Mouse (Mus musculus) G1E (cell line): ENCODE data around the gene P2ry2. TPM values are rescaled to one million over a fixed set of nuclear protein-coding genes. Genes with fewer than 3 reads are reported as not detected.

Experiments used
- ATAC-seq: 2 replicates; pipeline ENCODE4 v1.8.0; 2016; ENCODE audit warnings: mild to moderate bottlenecking; ENCODE audit not compliant: insufficient number of reproducible peaks, poor library complexity, low FRiP score, severe bottlenecking; ENCODE audit errors: extremely low read depth
- DNase-seq: peaks from one replicate; pipeline ENCODE4 v3.0.0; 2012; ENCODE audit warnings: low spot score
- H3K27me3 ChIP-seq: 2 replicates; pipeline ENCODE4 v1.6.1; 2012; ENCODE audit warnings: mild to moderate bottlenecking, low read length, inconsistent platforms; ENCODE audit not compliant: insufficient read depth
- H3K36me3 ChIP-seq: replicated peaks from 2 replicates; pipeline ENCODE3; 2012; ENCODE audit warnings: mild to moderate bottlenecking, inconsistent platforms
- H3K4me1 ChIP-seq: 2 replicates; pipeline ENCODE4 v1.6.1; 2012; ENCODE audit warnings: low read depth, low read length, inconsistent platforms, mixed read lengths; ENCODE audit not compliant: insufficient read depth
- H3K4me3 ChIP-seq: 2 replicates; pipeline ENCODE4 v1.5.1; 2012; ENCODE audit warnings: low read depth, mild to moderate bottlenecking, inconsistent platforms, low read length, moderate library complexity, mixed read lengths
- H3K9me3 ChIP-seq: replicated peaks from 2 replicates; pipeline ENCODE4 v1.6.1; 2012; ENCODE audit warnings: inconsistent platforms
- CTCF ChIP-seq: IDR thresholded peaks from 2 replicates; pipeline ENCODE4 v1.5.1; 2012; ENCODE audit warnings: low read depth, low read length, inconsistent platforms, mixed read lengths
- GATA1 ChIP-seq: IDR thresholded peaks from 2 replicates; pipeline ENCODE4 v1.6.1; 2012; ENCODE audit warnings: borderline replicate concordance, low read length, inconsistent platforms, mixed read lengths
- GATA2 ChIP-seq: IDR thresholded peaks from 2 replicates; pipeline ENCODE4 v1.6.1; 2012; ENCODE audit warnings: low read depth, low read length, inconsistent platforms, borderline replicate concordance
- POLR2AphosphoS5 ChIP-seq: IDR thresholded peaks from 2 replicates; pipeline ENCODE4 v1.6.1; 2012; ENCODE audit warnings: low read depth, low read length, inconsistent platforms; ENCODE audit not compliant: insufficient replicate concordance
- TAL1 ChIP-seq: conservative IDR thresholded peaks from 2 replicates; pipeline ENCODE4 v1.6.1; 2012; ENCODE audit warnings: low read depth, low read length, inconsistent platforms, mixed read lengths
- polyA plus RNA-seq: library from polyadenylated mRNA; stranded (reverse); fragments of >175 nt; gene quantifications from 2 replicates; pipeline ENCODE4 v1.2.3, GENCODE M21; 2012
- total RNA-seq, 2 experiments: library from RNA; stranded (forward) in 1 of 2; stranded (reverse) in 1 of 2; fragments of 200-1000 nt in 1 of 2; fragments of >200 nt in 1 of 2; fragmentation: Nextera tagmentation in 1 of 2; gene quantifications; 2 replicates each; pipeline ENCODE4 v1.2.3; 2014 to 2017

The P2ry2 gene
- total and polyA plus RNA-seq, 3 experiments: 0.27 TPM; not detected in 2

DNA sequence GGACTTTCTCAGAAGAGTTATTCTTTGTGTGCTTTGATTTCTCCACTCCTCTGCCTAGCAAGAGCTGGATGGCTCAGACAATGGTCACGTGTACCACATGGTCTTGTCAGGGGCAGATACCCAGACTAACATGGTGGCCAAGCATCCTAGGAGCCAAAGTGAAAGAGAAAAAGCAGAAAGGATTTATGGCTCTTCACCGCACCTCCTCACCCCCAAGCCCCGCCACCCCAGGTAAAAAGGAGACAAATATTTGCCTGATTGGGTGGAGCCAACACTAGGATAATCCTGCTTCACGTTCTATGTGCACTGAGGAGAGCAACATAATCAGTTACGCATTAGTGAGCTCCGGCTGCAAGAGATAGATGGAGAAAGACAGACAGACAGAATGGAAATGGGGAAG lies 44.3 kb downstream of the P2ry2 start:
- no peak for DNase-seq
- Histone ChIP-seq H3K27me3 (peaks cover 21% of the 10 kb centered on the region), H3K36me3 (no peaks in the 10 kb centered on the region), H3K4me1 (no peaks in the 10 kb centered on the region), H3K9me3 (no peaks in the 10 kb centered on the region), H3K4me3 (no peak overlapping the region)
- no peak for ATAC-seq
- TF ChIP-seq POLR2AphosphoS5 (no peak), GATA2 (no peak), CTCF (no peak), GATA1 (no peak), TAL1 (no peak)

DNA sequence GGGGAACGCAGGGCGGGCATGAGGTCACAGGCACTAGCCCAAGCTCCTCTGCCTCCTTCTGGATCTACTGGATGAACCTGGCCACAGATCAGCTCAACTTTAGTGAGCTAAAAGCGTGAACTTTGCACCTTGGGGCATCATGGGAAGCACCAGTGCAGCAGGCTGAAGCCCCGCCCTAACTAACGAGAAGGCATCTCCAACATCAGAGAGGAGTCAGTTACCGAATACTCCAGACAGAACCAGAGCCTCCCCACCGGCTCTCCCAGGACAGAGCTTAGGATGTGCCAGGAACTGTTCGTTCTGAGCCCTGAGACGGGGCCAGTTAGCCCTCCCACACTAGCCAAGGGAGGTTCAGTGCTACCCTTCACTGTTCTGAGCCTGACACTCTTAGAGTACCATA lies 44.8 kb downstream of the P2ry2 start:
- TF ChIP-seq TAL1 (no peak), GATA2 (no peak), POLR2AphosphoS5 (no peak), GATA1 (no peak), CTCF (no peak)
- H3K36me3 ChIP-seq: no peaks in the 10 kb centered on the region
- DNase-seq: no peak
- no peak for ATAC-seq
- no peaks in the 10 kb centered on the region for H3K4me1 ChIP-seq
- H3K4me3 ChIP-seq: no peak overlapping the region
- no peaks in the 10 kb centered on the region for H3K9me3 ChIP-seq
- H3K27me3 ChIP-seq: peaks cover 21% of the 10 kb centered on the region; the same call in 1 of the 2 replicates

DNA sequence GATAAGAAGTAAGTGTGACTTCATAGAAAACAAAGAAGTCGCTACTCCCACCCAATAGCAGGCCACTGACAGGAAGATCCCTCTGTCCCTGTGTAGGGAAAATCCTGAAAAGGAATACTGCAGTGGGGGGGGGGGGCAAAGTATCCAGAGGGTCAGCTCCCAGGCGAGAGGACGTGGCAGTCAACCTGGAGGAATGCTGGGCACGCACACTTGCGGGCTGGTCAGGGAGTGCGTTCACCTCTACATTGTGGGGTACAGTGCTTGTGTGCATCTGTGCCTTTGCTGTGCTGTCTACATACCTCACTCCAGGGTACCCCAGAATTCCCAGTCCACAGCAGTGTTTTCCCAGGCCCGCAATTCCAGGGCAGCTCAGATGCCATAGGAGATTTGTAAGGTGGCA lies 46.7 kb downstream of the P2ry2 start:
- no peaks in the 10 kb centered on the region for H3K4me1 ChIP-seq
- H3K4me3 ChIP-seq: no peak overlapping the region
- no peaks in the 10 kb centered on the region for H3K36me3 ChIP-seq
- DNase-seq (no peak), ATAC-seq (no peak)
- H3K9me3 ChIP-seq: no peaks in the 10 kb centered on the region
- TF ChIP-seq TAL1 (no peak), GATA2 (no peak), GATA1 (no peak), CTCF (no peak), POLR2AphosphoS5 (no peak)
- H3K27me3 ChIP-seq: peaks cover 20% of the 10 kb centered on the region; the same call in 1 of the 2 replicates

DNA sequence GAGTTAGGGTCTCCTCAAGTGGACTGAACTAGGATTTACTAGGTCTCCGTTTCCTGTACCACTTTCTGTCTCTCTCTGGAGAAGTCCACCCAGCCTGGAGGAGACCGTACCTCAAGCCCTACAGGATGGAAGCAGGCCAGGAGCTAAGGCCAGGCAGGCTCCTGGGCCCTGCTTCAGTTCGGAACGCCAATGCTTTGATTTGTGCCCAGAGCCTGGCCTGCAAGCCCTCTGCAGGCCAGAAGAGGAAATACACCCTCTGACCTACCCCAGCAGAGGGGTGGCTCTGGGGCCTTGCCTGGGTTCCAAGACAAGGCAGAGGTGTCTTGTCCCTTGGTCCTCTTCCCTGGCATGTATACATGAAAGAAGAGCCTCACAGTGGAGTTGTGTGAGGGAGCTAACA lies 47.6 kb downstream of the P2ry2 start:
- no peaks in the 10 kb centered on the region for H3K9me3 ChIP-seq
- ATAC-seq: no peak
- TF ChIP-seq GATA1 (no peak), CTCF (peak; percentile 83)
- H3K4me1 ChIP-seq: no peaks in the 10 kb centered on the region
- H3K27me3 ChIP-seq: peaks cover 20% of the 10 kb centered on the region; the same call in 1 of the 2 replicates
- no peaks in the 10 kb centered on the region for H3K36me3 ChIP-seq
- peak; percentile 36 for DNase-seq
- H3K4me3 ChIP-seq: no peak overlapping the region

DNA sequence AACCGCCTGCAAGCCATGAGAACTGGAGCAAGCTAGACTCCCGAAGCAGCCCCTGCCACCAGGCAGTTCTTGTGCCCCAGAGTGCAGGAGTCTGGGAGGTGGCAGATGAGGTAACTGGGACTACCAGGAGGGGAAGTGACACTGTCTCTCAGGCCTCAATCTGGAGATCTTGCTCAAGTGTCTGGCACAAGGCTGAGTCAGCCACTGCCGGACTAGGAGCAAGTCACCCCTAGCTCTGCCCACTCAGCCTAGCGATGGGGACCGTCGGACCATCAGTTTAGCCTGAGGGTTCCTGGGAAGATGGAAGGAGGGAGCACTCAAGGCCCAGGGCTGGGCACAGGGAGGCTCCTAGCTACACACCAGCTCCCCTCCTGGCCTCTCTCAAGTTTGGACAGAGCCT lies 48.4 kb downstream of the P2ry2 start:
- ATAC-seq: no peak
- H3K9me3 ChIP-seq: no peaks in the 10 kb centered on the region
- TF ChIP-seq GATA1: no peak
- TF ChIP-seq CTCF: no peak
- TF ChIP-seq POLR2AphosphoS5: no peak
- no peak for TF ChIP-seq GATA2
- H3K4me1 ChIP-seq: no peaks in the 10 kb centered on the region
- no peak for DNase-seq
- H3K36me3 ChIP-seq: no peaks in the 10 kb centered on the region
- no peak overlapping the region for H3K4me3 ChIP-seq
- H3K27me3 ChIP-seq: peaks cover 20% of the 10 kb centered on the region; the same call in 1 of the 2 replicates

DNA sequence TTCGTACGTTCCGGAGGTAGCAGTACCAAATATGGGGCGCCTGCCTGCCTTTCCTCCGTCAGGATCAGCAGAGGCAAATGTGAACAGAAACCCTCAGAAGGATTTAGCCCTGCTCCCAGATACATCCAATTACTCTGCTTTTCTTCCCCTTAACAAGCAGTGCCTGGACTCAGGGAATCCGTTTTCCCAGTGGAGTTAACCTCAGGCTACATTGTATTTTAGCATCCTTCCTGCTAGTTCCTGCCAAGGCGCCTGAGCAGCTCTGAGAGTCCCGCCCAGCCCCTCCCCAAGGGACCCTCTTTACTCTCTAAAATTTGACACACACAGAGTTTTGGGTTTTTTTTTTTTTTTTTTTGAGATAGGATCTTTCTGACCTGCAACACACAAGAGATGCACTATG lies 49.3 kb downstream of the P2ry2 start:
- Histone ChIP-seq H3K27me3 (peaks cover 20% of the 10 kb centered on the region; the same call in 1 of the 2 replicates), H3K4me1 (no peaks in the 10 kb centered on the region), H3K4me3 (no peak overlapping the region), H3K9me3 (peaks cover 2% of the 10 kb centered on the region; the same call in 1 of the 2 replicates), H3K36me3 (no peaks in the 10 kb centered on the region)
- DNase-seq (no peak), ATAC-seq (no peak)
- TF ChIP-seq GATA2 (no peak), CTCF (no peak), GATA1 (no peak), POLR2AphosphoS5 (no peak), TAL1 (no peak)

DNA sequence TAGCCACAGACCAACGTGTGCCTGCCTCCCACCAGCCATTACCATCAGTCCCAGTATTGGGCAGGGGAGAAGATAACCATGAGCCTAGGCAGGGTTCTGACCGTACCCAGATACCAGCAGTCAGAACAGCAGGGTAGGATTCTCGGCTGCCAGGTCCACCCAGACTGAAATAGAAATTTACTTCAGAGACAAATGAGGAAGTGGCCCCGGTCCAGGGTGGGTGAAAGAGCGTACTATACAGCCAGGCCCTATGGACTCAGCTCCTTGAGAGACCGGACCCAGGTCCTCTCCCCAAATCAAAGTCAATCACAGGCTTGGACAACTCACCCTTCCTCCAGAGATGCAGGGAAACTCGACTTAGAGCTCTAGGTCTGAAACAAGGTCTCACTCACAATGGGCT lies 51.5 kb downstream of the P2ry2 start:
- no peaks in the 10 kb centered on the region for H3K4me1 ChIP-seq
- peaks cover 2% of the 10 kb centered on the region; the same call in 1 of the 2 replicates for H3K9me3 ChIP-seq
- no peak for TF ChIP-seq TAL1
- no peaks in the 10 kb centered on the region for H3K36me3 ChIP-seq
- no peak overlapping the region for H3K4me3 ChIP-seq
- no peak for DNase-seq
- no peak for ATAC-seq
- peaks cover 17% of the 10 kb centered on the region; the same call in 1 of the 2 replicates for H3K27me3 ChIP-seq
